Mouse (Mus musculus) urinary bladder, postnatal 14 days (tissue): ENCODE data around the gene Hormad1.
"Not testable (repeated sequence)": the region's sequence is repeated elsewhere in the genome, so short reads cannot be mapped to it uniquely, and the experiment has no call there.

Experiments used
- DNase-seq: peaks from one replicate; pipeline ENCODE4 v3.0.0; 2021; ENCODE audit warnings: low spot score

Hormad1 gene

GRCm38 (mm10) chr3:95561826-95562225 is 2.3 kb downstream of the Hormad1 start:
- DNase-seq: no peak

- DNase-seq: no peak
These were observed 10.1 kb downstream of the Hormad1 start for GRCm38 (mm10) chr3:95569585-95569984.

- DNase-seq: no peak
These were observed 28.5 kb downstream of the Hormad1 start for GRCm38 (mm10) chr3:95587754-95588603.

- DNase-seq: peak; percentile 94
These were observed 29.2 kb downstream of the Hormad1 start, which contains the start of gene Golph3l for GRCm38 (mm10) chr3:95588604-95589086. Gene Golph3l, plus strand, starts transcription at chr3:95588934.

- no peak for DNase-seq
These were observed 39.3 kb downstream of the Hormad1 start for GRCm38 (mm10) chr3:95598734-95599133.

- no peak for DNase-seq
These were observed 41.8 kb downstream of the Hormad1 start for GRCm38 (mm10) chr3:95601287-95601686.

- peak; percentile 20 for DNase-seq
These were observed 46.6 kb downstream of the Hormad1 start for GRCm38 (mm10) chr3:95606096-95606495.

- DNase-seq: no peak
These were observed 49.7 kb downstream of the Hormad1 start for GRCm38 (mm10) chr3:95609195-95609594.

GRCm38 (mm10) chr3:95613996-95614395 is 54.5 kb downstream of the Hormad1 start:
- DNase-seq: no peak

- DNase-seq: no peak
These were observed 59.0 kb downstream of the Hormad1 start for GRCm38 (mm10) chr3:95618511-95618910.

- no peak for DNase-seq
These were observed 61.8 kb downstream of the Hormad1 start for GRCm38 (mm10) chr3:95621241-95621640.

GRCm38 (mm10) chr3:95622421-95622820 is 62.9 kb downstream of the Hormad1 start:
- DNase-seq: not testable (repeated sequence)

GRCm38 (mm10) chr3:95623551-95623950 is 64.1 kb downstream of the Hormad1 start:
- DNase-seq: no peak

- not testable (repeated sequence) for DNase-seq
These were observed 64.6 kb downstream of the Hormad1 start for GRCm38 (mm10) chr3:95623991-95624515.

GRCm38 (mm10) chr3:95624628-95625503 is 65.4 kb downstream of the Hormad1 start, which contains the start of gene Ensa:
Gene Ensa, plus strand, starts transcription at chr3:95624993.
- peak; percentile 98 for DNase-seq

- DNase-seq: no peak
These were observed 68.3 kb downstream of the Hormad1 start for GRCm38 (mm10) chr3:95627763-95628162.

GRCm38 (mm10) chr3:95629755-95630154 is 70.3 kb downstream of the Hormad1 start:
- DNase-seq: no peak

GRCm38 (mm10) chr3:95630856-95631255 is 71.4 kb downstream of the Hormad1 start:
- DNase-seq: no peak

GRCm38 (mm10) chr3:95631304-95631703 is 71.8 kb downstream of the Hormad1 start:
- no peak for DNase-seq

GRCm38 (mm10) chr3:95632648-95633588 is 73.4 kb downstream of the Hormad1 start:
- DNase-seq: no peak

GRCm38 (mm10) chr3:95635636-95636035 is 76.2 kb downstream of the Hormad1 start:
- DNase-seq: no peak
